Mouse (Mus musculus): ENCODE results near the gene Prpf38a. TPM values are rescaled to one million over a fixed set of nuclear protein-coding genes. Genes with fewer than 3 reads are reported as not detected.

Prpf38a gene
- polyA plus RNA-seq, 1 experiment from 2014 or later = 40.4 TPM

GRCm38 (mm10) chr4:108593376-108593775 is 14.2 kb upstream of the Prpf38a start:
- TF ChIP-seq EP300 (IDR thresholded peaks at IDR 0.05) (no peak), CTCF (IDR thresholded peaks at IDR 0.05) (no peak)

GRCm38 (mm10) chr4:108579743-108580411 is 741 bp upstream of the Prpf38a start:
- 1% methylated on average over 16 of the region's 16 CpGs for WGBS
- no peak for DNase-seq (ENCODE audit: low spot score)

More at GRCm38 (mm10) chr4:108593376-108593775, 14.2 kb upstream of the Prpf38a start:
- Histone ChIP-seq H3K4me2 (replicated peaks; ENCODE audit: low read depth, low read length) (no peak overlapping the region), H3K36me3 (ENCODE audit: insufficient read depth, low read length) (no peaks in the 10 kb centered on the region), H3K4me1 (ENCODE audit: insufficient read depth, low read depth, low read length) (no peaks in the 10 kb centered on the region), H3K9ac (replicated peaks; ENCODE audit: low read depth) (no peak overlapping the region), H3K9me3 (ENCODE audit: low read length) (no peaks in the 10 kb centered on the region), H3K27me3 (replicated peaks; ENCODE audit: insufficient read depth, low read length) (no peaks in the 10 kb centered on the region), H3K4me3 (ENCODE audit: low read depth, low read length) (no peak overlapping the region), H3K27ac (ENCODE audit: low read length) (no peak overlapping the region)
- DNase-seq (ENCODE audit: low spot score) (no peak), ATAC-seq (no peak)
- 80% methylated on average over 2 of the region's 2 CpGs for WGBS

GRCm38 (mm10) chr4:108572644-108573043 is 6.5 kb downstream of the Prpf38a start:
- Histone ChIP-seq H3K9me3 (ENCODE audit: low read length) (no peaks in the 10 kb centered on the region), H3K4me2 (replicated peaks; ENCODE audit: low read depth, low read length) (no peak overlapping the region), H3K9ac (replicated peaks; ENCODE audit: low read depth) (no peak overlapping the region), H3K4me3 (ENCODE audit: low read depth, low read length) (no peak overlapping the region), H3K36me3 (ENCODE audit: insufficient read depth, low read length) (peaks cover 33% of the 10 kb centered on the region), H3K4me1 (ENCODE audit: insufficient read depth, low read depth, low read length) (no peaks in the 10 kb centered on the region), H3K27me3 (replicated peaks; ENCODE audit: insufficient read depth, low read length) (no peaks in the 10 kb centered on the region), H3K27ac (ENCODE audit: low read length) (no peak overlapping the region)
- TF ChIP-seq EP300 (IDR thresholded peaks at IDR 0.05) (no peak), CTCF (IDR thresholded peaks at IDR 0.05) (no peak)
- DNase-seq (ENCODE audit: low spot score) = no peak
- WGBS = 92% methylated on average over 3 of the region's 3 CpGs
- no peak for ATAC-seq

More at GRCm38 (mm10) chr4:108579743-108580411, 741 bp upstream of the Prpf38a start:
- Histone ChIP-seq H3K9ac (replicated peaks; ENCODE audit: low read depth) (peak overlapping the region; percentile 46; the same call in 1 of the 2 replicates), H3K4me1 (ENCODE audit: insufficient read depth, low read depth, low read length) (no peaks in the 10 kb centered on the region), H3K27me3 (replicated peaks; ENCODE audit: insufficient read depth, low read length) (no peaks in the 10 kb centered on the region), H3K27ac (ENCODE audit: low read length) (no peak overlapping the region), H3K4me2 (replicated peaks; ENCODE audit: low read depth, low read length) (peak overlapping the region; percentile 79), H3K4me3 (ENCODE audit: low read depth, low read length) (peak overlapping the region; percentile 66), H3K9me3 (ENCODE audit: low read length) (no peaks in the 10 kb centered on the region), H3K36me3 (ENCODE audit: insufficient read depth, low read length) (no peaks in the 10 kb centered on the region)
- TF ChIP-seq CTCF (IDR thresholded peaks at IDR 0.05) = no peak
- no peak for TF ChIP-seq EP300 (IDR thresholded peaks at IDR 0.05)
- ATAC-seq = no peak

- Histone ChIP-seq H3K4me2 (replicated peaks; ENCODE audit: low read depth, low read length) (no peak overlapping the region), H3K4me3 (ENCODE audit: low read depth, low read length) (no peak overlapping the region), H3K27me3 (replicated peaks; ENCODE audit: insufficient read depth, low read length) (no peaks in the 10 kb centered on the region), H3K27ac (ENCODE audit: low read length) (no peak overlapping the region), H3K36me3 (ENCODE audit: insufficient read depth, low read length) (peaks cover 51% of the 10 kb centered on the region; the same call in 1 of the 2 replicates), H3K9me3 (ENCODE audit: low read length) (no peaks in the 10 kb centered on the region), H3K9ac (replicated peaks; ENCODE audit: low read depth) (no peak overlapping the region), H3K4me1 (ENCODE audit: insufficient read depth, low read depth, low read length) (no peaks in the 10 kb centered on the region)
- ATAC-seq (no peak), DNase-seq (ENCODE audit: low spot score) (no peak)
- no peak for TF ChIP-seq CTCF (IDR thresholded peaks at IDR 0.05)
- TF ChIP-seq EP300 (IDR thresholded peaks at IDR 0.05) = no peak
- 74% methylated on average over 1 of the region's 1 CpGs for WGBS
Measured at GRCm38 (mm10) chr4:108565026-108565425, 14.1 kb downstream of the Prpf38a start.

GRCm38 (mm10) chr4:108539701-108540100 is 39.4 kb downstream of the Prpf38a start:
- no peak overlapping the region for H3K4me3 ChIP-seq (ENCODE audit: low read depth, low read length)
- no peak for ATAC-seq
- H3K4me2 ChIP-seq (replicated peaks; ENCODE audit: low read depth, low read length) = no peak overlapping the region
- no peak for DNase-seq (ENCODE audit: low spot score)
- no peaks in the 10 kb centered on the region for H3K4me1 ChIP-seq (ENCODE audit: insufficient read depth, low read depth, low read length)
- TF ChIP-seq EP300 (IDR thresholded peaks at IDR 0.05) (no peak), CTCF (IDR thresholded peaks at IDR 0.05) (no peak)
- WGBS = 90% methylated on average over 2 of the region's 2 CpGs
- H3K27ac ChIP-seq (ENCODE audit: low read length) = no peak overlapping the region
- no peak overlapping the region for H3K9ac ChIP-seq (replicated peaks; ENCODE audit: low read depth)
- no peaks in the 10 kb centered on the region for H3K27me3 ChIP-seq (replicated peaks; ENCODE audit: insufficient read depth, low read length)
- no peaks in the 10 kb centered on the region for H3K9me3 ChIP-seq (ENCODE audit: low read length)
- 0 out of 2 replicates have a peak, but pooled peaks cover 3% of the 10 kb centered on the region for H3K36me3 ChIP-seq (ENCODE audit: insufficient read depth, low read length)

Other genes starting within 250 kb of the Prpf38a start
- 0.83 and 1.1 TPM in 2 replicates for gene Shisal2a, start 196.0 kb downstream of the Prpf38a start, polyA plus RNA-seq (2015; fragmentation: Nextera tagmentation; extraction: Ambion mirVana)
- gene Gpx7, start 172.4 kb downstream of the Prpf38a start, polyA plus RNA-seq (2015; fragmentation: Nextera tagmentation; extraction: Ambion mirVana) = 68.5 and 70.3 TPM in 2 replicates
- gene Tut4, start 119.9 kb downstream of the Prpf38a start, polyA plus RNA-seq (2015; fragmentation: Nextera tagmentation; extraction: Ambion mirVana) = 40.5 and 43.0 TPM in 2 replicates
- 0.83 and 1.0 TPM in 2 replicates for gene Orc1, start 87 bp upstream of the Prpf38a start, polyA plus RNA-seq (2015; fragmentation: Nextera tagmentation; extraction: Ambion mirVana)
- 21.3 and 22.4 TPM in 2 replicates for gene Cc2d1b, start 40.6 kb upstream of the Prpf38a start, polyA plus RNA-seq (2015; fragmentation: Nextera tagmentation; extraction: Ambion mirVana)
- gene 3110021N24Rik, start 140.3 kb upstream of the Prpf38a start, polyA plus RNA-seq (2015; fragmentation: Nextera tagmentation; extraction: Ambion mirVana) = 1.5 and 1.6 TPM in 2 replicates
- gene Zfyve9, start 201.5 kb upstream of the Prpf38a start, polyA plus RNA-seq (2015; fragmentation: Nextera tagmentation; extraction: Ambion mirVana) = 4.0 and 4.7 TPM in 2 replicates

Data from lung, postnatal 0 days (tissue).